Mouse (Mus musculus): ENCODE measurements at regions not wholly inside any gene's neighbourhood (a gene's known extent, or its start where the extent isn't known, plus 50 kb on each side); places are given as distances from the start of the nearest gene placed in this dataset.

DNA sequence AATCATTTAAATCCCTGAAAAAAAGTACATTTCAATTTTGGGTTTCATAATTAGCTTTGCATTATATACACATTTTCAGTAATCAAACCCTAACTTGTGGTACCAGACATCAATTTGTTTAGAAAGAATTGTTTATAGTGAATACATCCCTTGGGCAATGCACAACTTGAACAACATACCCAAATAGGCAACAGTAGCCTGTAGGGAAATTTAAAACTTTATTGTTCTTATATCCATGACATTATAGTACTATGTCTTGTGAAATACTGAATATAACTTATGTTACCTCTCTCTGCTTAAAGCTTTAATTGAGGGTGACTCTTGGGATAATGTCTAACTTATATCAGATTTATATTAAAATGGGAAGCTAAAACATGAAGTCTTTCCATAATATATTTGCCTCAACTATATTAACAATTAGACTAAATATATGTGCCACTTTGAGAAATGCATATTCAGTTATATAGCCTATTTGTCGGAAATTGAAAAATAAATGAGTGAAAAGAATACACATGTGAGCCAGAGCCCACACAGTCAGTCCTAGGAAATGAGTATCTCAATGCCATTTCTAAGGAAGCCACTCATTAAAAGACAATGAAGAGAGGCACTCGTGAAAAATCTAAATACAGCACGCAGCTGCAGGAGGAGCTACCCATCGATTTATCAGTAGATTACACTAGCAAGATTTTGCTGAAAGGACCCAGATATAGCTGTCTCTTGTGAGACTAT, 458.1 kb upstream of the Slitrk6 start:
- DNase-seq: no peak

GRCm38 (mm10) chr14:111226926-111227325, 448.0 kb upstream of the Slitrk5 start:
- DNase-seq: no peak

- DNase-seq: no peak
Measured at GRCm38 (mm10) chr14:111239121-111239520, 435.8 kb upstream of the Slitrk5 start.

- DNase-seq: peak; percentile 14
Measured at GRCm38 (mm10) chr14:111249347-111249946, 425.4 kb upstream of the Slitrk5 start.

- no peak for DNase-seq
Measured at GRCm38 (mm10) chr14:111253190-111253589, 421.7 kb upstream of the Slitrk5 start.

GRCm38 (mm10) chr14:111261696-111262095, 413.2 kb upstream of the Slitrk5 start:
- DNase-seq: no peak

DNA sequence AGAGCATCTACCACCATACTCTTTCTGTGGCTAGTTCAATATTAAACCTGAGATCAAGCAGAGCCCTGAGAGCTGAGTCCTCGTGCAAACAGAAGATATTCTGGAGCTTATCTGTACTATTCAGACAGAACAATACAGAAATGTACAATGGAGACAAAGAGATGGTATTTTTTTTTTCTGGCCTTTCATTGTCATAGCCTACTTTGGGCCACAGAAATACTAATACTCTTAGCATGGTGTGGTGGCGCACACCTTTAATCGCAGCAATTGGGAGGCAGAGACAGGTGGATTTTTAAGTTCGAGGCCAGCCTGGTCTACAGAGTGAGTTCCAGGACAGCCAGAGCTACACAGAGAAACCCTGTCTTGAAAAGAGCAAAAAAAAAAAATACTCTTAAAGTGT, 404.7 kb upstream of the Slitrk5 start:
- DNase-seq: no peak

DNA sequence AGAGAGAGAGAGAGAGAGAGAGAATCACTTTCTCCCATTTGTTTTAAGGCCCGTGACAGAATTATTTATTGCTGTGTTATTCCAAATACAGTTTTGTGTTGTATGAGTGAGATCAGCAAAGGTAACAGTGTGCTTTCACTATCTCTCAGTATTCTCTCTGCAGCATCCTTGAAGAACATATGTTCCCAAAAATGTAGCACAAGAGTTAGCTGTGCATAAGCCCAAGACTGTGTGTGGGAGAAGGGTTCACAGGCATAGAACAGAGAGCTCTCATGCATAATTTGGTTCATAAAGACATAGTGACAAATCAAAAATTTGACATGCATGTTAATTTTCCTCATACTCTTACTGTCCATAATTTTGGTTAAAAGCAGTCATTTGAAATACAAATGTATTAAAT, 393.5 kb upstream of the Slitrk5 start:
- no peak for DNase-seq

GRCm38 (mm10) chr14:111283681-111284461, 391.0 kb upstream of the Slitrk5 start:
- DNase-seq: no peak

GRCm38 (mm10) chr14:111285981-111286380, 388.9 kb upstream of the Slitrk5 start:
- DNase-seq: no peak

GRCm38 (mm10) chr14:111295521-111295920, 379.4 kb upstream of the Slitrk5 start:
- DNase-seq: no peak

DNA sequence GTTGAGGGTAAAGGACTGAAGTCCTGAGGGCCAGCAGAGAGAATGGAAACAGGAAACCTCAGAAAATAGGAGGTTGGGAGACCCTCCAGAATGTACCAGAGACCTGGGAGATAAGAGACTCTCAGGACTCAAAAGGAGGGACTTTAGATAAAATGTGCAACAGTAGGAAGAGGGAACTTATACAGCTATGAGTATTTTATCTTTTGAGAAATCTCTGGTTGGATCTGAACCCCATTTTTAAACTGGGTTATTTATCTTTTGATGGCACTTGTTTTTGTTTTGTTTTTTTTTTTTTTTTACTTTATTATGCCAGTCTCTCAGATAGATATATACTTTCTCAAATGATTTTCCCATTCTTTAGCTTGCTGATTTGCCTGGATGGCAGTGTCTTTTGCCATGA, 377.1 kb upstream of the Slitrk5 start:
- DNase-seq: no peak

DNA sequence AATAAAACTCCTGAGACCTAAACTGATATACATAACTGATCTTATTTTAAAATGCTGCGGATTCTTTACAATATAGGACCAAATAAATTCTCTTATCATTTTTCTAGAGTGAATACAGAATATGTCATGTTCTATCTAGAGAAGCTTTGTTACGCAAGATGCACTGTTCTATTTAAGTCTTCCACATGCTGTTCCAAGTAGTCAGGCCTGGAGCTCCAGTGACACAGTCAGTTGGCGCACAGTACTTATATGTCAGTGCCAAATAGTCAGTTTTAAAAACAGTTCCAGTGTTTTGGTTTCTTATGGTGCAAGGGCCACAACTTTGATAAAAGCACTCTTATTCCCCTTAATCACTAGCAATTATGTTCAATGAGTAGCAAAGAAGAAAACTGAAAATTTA, 344.3 kb upstream of the Slitrk5 start:
- DNase-seq: no peak

DNA sequence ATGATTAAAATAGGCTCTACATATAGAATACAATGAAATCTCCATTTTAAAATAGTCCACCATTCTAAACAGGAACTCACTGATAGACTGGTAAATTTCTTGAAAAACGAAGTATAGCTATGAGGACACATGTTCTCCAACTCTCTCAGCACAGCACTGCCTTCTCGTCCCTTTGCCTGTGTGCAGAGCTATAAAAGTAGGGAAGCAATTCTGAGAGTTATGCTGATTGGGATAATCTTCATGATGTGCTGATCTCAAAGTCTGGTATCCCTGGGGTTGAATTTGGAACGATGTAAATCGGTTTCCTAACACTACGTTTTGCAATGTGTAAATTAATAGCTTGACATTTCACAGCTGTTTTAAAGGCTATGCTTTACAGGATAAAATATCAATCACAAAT, 321.4 kb upstream of the Slitrk5 start:
- DNase-seq: no peak

DNA sequence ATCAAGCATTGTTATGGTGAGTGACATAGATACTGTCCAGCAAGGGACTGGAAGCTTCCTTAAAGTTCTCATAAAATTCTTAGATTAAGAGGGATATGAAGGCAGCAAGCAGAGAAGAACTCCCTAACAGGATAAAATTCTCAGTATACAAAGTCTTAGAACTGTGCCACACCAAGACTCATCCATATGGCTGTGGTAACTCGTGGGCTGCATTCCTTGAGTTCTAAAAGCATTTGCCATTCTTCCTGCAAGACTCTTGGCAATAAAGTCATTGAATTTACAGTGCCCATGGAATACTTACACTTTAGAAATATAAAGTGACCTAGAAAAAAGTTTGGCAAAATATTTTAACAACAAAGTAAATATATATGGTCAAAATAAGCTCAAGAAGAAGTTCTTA, 278.1 kb upstream of the Slitrk5 start:
- no peak for DNase-seq

- no peak for DNase-seq
Measured at GRCm38 (mm10) chr14:111400809-111401208, 274.1 kb upstream of the Slitrk5 start.

DNA sequence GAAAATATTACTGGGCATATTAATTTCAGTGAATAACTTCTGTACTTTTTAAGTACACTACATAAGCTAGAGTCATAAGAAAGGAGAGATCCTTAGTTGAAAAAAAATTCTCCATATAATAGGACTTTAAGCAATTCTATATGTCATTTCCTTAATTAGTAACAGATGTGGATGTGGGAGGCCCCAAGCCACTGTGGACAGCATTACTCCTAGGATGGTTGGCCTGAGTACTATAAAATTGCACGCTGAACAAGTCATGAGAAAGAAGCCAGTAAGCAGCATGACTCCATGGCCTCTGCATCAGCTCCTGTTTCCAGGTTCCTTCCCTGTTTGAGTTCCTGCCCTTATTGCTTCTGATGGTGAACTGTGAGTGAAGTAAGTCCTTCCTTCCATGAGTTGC, 272.4 kb upstream of the Slitrk5 start:
- DNase-seq: no peak

DNA sequence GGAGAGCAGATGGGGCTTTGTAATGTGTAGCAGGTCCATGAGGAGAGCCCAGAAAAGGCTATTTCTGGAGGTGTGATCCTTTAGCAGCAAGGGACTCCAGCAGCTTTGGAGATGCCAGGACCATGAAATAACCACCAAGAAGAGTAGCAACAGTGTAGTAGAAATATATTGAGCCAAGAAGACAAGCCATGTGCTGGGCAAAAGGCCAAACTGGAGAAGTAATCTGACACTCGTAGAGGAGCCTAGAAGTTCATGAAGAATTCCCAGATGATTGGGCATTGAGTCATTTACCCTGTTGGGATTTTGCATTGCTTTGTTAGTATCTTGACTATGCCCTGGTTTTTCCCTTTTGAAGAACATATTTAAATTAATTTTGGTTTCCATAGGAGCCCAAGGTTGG, 271.3 kb upstream of the Slitrk5 start:
- DNase-seq: no peak

DNA sequence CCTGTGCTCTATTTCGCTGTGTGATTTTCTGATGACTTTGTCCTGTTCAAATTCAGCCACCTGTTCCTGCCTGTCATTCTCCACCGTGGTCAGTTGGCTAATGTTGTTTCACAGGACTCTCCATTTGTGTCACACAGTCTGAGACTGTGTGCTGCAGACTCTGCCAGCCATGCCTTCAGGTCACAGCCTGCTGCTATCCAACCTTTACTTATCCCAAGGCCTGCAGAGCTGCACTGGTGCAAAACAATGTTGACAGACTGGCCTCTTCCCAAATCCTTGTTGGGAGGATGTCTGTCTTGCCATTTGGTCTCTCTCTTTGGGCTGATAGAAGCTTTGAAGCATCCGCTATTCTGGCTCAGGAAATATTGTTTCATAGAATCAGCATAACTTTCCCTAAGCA, 261.4 kb upstream of the Slitrk5 start:
- DNase-seq: no peak

- no peak for DNase-seq
Measured at GRCm38 (mm10) chr14:111418531-111418930, 256.4 kb upstream of the Slitrk5 start.

DNA sequence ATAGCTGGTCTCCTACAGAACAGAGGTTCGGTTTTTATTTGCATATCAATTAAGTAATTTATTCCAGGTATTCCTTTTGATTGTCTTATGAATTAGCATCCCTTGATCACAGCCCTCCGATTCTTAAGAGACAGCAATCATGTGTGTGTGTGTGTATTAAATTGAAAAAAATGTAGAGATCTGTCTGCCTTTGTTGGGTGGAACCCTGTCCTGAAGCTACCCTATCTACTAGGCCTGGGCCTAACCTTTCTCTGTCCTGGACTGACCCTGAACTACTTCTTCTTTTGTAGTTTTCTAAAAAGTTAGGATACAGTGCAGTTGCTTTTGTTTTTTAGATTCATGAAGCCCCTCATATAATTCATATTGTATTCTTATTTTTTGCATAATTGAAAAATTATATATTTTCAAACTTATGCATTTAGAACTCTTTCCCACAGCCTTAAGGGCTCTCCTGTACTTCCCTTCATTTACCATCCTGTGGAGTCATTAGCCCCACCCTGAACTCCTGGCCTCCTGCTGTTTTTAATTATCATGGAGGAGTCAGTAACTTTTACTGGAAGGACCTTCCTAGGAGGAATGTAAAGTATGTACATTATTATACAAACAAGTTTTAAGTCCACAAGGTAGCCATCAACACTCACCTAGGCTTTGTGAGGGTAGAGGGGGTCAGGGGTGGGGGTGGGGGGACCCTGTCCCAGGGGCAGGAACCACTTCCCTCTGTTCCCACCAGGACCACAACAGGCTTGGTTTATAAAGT, 245.6 kb upstream of the Slitrk5 start:
- DNase-seq: no peak

Data from liver (tissue).